Mouse (Mus musculus) monocyte, adult 5-6 weeks (primary cell): Measurements from ENCODE around the gene Crygd. TPM values are rescaled to one million over a fixed set of nuclear protein-coding genes. Genes with fewer than 3 reads are reported as not detected.
"Not testable (repeated sequence)": the region's sequence is repeated elsewhere in the genome, so short reads cannot be mapped to it uniquely, and the experiment has no call there.

Source experiments
- ATAC-seq: fragments of 153-309, 156-312 bp; replicated peaks from 2 replicates; pipeline ENCODE4 v1.8.0; 2017; ENCODE audit warnings: mild to moderate bottlenecking; ENCODE audit not compliant: low TSS enrichment, insufficient number of reproducible peaks, severe bottlenecking, poor library complexity, low FRiP score
- total RNA-seq: library from RNA; stranded (forward); fragments of 200-1000, 200-491, 200-594 nt; gene quantifications from 3 replicates; pipeline ENCODE4 v1.2.3, GENCODE M21; 2017

The Crygd gene
- not detected in 3 replicates for total RNA-seq

DNA sequence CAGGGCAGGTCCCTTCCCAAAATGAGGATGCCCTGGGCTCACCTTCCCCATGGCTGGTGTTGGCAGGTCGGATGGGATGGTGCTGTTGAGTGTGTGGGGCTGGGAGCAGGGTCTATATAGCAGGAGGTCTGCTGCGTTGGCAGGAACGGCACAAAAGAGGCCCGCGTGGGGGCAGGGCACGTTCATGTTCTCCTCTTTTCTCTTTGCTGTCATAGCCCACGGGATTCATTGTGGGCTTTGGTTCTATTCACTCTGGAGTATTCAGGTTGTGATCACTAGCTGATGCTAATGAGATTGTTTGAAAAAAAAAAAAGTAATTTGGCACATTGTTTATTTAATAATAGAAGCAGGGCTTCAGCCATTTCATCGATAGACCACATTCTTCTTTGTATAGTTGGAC is at the start of gene Crygd:
Gene Crygd, minus strand, starts transcription at position 101 of the 400 bp plus-strand sequence.
- ATAC-seq: no peak

DNA sequence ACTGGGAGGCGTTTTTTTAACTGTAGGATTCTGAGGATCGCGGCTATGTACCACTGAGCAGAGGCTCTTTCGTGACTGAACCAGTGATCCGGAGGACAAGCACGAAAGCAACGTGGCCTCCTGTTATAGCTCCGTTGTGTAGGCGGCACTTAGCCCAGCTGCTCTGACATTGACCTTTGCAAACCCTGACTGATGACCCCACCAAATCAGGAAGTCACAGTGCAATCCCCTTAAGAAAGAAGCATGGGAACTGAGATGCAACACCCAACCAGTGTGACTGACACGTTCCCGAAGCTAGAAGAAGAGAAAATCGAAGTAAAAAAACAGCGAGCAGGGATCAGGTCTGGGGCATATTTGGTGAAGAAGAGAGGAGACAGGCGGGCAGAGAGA is 49.5 kb upstream of the Crygd start:
- ATAC-seq: peak; percentile 84

DNA sequence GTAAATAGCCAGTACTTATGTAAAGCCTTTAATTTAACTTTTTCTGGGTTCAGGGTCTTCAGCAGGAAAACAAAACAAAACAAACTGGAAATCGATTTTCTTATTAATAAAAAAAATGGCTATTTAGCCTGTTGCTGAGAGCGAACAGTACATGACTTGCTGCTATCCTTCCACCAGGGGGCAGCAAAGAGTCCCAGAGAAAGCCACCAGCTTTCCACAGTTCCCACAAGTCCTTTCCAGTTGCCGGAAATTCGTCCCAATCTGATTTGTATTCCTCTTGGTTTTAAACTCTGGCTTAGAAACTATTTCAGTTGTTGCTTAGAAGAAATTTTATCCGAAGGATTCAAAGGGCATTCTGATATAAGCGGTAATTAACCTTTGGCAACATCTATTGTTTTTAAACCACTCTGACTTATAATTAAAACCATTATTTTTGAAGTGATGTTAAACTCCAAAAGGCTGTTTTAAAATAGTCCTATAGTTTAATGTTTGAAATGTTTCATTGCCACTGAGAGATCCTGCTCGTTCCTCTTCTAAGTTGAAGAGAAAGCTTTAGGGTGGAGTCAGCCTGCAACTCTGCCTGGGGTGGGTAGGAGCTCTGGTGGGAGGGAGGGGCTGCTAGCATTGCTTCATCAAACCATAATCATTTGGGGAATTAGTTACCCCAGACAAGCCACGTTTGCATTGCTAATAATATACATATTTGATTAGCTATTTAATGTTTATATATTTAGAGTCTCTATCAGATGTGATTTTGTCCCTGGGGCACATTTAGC is 49.0 kb upstream of the Crygd start:
- ATAC-seq: no peak; the same call in 1 of the 2 replicates

DNA sequence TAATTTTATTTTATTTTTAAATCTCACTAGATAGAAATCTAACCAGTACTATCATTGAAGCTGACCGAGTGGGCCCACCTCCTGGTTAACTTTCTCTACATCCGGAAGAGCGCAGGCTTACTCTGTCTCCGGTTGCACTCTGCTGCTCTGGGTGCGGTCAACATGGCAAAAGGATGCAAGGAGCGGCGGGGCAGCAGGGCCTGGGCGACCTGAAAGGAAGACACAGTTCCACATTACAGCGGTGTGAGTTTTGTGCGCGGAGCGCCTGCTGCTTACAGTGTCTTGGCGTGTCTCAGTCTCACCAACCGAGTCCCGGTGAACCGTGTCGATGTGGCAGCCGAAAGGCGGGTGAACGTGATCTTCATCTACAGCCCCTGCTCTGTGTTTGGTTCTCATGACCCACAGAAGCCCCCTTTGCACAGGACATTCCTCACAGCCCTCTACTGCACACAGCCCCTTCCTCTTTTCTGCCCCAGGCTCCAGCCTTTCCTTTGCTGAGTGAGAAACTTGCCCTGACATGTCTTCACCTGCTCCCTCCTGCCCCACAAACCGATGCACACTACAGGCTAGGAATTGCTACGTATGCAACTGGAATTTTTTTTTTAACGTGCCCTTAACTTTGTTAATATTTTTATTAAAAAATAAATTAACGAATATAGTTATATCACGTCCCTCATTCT is 46.6 kb upstream of the Crygd start:
- ATAC-seq: no peak

DNA sequence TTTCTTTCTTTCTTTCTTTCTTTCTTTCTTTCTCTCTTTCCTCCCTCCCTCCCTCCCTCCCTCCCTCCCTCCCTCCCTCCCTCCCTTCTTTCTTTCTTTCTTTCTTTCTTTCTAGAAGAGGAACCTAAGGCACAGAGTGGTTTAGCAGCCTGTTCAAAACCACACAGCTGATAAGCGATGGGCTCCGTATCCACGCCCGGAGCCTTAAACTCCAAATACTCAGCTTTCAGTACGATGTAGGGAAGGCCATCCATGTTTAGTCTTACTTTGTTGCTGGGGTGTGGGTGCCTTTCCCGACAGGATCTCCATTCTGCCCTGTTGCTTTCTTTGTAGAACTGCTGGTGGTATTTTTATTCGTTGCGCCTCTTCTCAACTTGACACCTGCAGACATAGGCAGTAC is 45.9 kb upstream of the Crygd start:
- no peak for ATAC-seq

DNA sequence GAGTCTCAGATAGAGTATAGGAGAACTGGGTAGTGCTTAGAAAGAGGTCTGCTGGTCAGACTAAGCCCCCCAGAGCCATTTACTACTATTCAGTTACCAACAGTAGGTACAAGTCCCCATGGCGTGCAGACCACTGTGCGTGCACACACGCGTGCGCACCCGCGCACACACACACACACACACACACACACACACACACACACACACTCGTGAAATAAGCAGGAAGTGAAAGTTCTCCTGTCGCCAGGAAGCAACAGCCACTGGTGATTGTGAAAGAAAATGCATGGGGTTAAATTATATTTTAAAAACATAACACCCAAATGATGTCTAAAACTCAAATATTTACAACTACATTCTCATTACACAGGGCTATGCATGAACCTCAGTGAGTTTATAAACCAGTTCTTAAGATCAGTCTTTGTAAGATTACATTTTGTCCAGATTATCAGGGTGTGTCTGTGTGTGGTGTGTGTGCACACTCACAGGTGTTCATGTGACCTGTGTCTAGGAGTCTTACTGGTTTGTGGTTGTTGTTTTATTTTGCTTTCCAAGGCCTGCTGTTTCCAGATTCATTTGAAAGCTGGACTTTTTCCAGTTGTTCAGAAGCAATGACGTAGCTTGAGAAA is 44.5 kb upstream of the Crygd start:
- peak; percentile 38; the same call in 1 of the 2 replicates for ATAC-seq

DNA sequence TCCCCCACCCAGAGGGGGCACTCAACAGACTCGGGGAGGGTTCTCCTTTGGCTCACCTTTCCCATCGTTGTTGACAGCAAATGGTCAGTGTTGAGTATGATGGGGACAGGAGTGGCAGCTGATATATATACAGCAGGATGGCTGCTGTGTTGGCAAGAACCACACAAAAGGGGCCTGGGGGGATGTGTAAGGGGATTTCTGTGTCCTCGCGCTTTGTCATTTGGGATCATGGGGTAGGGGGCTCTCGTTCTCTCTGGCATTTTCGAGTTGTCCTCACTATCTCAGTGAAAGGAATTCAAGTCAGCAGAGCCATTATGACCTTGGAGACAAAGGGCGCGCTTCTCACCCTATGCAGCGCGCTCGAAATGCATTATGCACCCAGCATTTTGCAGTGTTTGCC is 40.0 kb upstream of the Crygd start, which contains the start of gene Cryga:
Gene Cryga, minus strand, starts transcription at position 101 of the 400 bp plus-strand sequence.
- ATAC-seq: no peak

DNA sequence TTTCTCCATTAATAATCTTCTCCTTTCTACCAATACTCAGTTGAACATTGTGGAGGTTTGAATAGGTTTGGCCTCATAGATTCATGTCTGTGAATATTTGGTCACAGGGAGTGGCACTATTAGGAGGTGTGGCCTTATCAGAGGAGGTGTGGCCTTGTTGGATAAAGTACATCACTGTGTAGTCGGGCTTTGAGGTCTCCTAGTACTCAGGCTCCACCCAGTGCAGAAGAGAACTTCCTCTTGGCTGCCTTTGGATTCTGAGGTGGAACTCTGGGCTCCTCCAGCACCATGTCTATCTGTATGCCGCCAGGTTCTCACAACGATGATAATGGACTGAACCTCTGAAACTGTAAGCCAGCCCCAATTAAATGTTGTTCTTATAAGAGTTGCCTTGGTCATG is 33.7 kb upstream of the Crygd start:
- no peak for ATAC-seq

DNA sequence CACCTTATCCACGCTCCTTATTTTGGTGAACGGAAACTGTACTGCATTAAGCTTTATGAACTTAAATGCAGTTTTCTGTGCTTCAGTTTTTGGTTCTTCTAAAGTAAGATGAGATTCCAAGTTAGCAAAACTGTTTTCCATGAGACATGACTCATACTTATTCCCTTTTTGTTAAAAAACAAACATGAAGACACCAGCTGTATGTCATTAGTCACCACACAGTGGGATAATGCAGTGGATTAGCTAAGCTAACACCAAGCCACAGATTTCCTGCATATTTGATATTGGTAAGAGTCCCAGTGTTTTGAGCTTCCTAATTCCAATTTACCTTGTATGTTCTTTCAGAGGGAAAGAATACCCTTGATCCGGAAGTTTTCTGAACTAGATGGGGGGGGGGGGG is 28.3 kb upstream of the Crygd start:
- no peak for ATAC-seq

DNA sequence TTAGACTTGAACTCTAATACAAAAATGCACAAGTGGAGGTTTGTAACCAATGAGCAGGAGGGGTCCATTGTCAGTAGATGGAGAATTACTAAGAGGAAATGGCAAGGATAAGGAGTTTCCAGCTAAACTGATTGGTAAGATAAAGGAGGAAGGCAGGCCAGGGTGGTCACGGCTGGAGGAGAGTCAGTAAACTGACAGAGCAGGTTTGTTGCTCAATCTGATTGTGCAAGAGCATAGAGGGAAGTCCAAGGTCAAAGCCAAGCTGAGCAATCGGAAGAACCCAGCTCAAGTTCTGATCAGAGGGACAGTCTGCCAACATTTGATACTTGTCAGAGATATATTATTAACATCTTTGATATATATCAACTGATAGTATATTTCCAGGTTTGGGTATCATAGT is 27.1 kb upstream of the Crygd start:
- peak; percentile 91 for ATAC-seq

DNA sequence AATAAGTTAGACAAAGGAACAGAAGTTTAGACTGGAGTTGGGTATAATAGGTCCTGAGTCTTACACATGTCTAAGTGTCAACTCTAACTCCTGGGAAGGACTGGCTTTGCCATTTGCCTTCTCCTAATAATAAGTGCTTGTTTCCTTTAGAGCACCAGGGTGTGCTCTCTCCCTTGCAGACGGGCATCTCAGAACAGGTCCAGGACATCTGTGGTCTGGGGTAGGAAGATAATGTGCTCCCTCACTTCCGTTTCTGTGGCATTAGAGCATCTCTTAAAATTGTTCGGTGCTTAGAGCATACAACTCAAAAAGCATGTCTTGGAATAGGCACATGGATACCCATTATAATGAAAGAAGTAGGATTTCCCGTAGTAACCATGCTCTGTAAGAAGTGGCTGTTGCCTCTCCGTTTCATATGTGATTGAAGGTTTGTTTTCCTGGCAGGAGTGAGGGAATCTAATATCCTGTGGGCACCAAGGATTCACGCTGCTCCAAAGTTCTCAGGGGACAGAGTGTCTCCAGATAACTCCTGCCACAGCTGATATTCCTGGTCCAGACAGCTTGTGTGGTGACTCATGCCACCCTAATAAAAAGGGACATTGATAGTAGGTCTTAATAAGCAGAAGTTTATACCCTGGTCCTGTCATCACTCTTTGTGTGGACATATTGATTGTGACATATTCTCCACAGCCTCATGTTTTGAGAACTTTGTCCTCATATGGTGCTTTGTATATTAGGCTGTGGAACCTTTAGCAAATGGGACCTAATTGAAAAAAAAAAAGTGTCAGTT is 25.5 kb upstream of the Crygd start:
- ATAC-seq: peak; percentile 74

DNA sequence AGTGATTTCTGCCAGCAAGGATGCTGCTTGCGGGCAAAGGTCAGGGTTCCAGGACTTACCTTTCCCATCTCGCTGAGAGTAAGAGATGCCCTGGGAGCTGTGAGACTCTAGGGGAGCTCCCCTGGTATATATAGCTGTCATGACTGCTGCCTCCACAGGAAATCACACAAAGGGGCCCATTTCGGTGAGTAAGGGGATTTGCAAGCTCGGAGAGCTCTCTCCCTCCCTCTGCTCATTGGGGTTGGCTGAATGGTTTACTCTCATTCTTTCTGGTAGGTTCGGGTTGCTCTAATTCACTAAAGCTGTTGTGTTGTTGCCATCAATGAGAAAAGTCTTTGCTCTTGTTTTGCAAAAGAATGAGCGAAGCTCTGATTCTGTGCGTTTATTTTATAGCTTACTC is 18.9 kb upstream of the Crygd start, which contains the start of gene Crygb:
Gene Crygb, minus strand, starts transcription at position 101 of the 400 bp plus-strand sequence.
- ATAC-seq: no peak

DNA sequence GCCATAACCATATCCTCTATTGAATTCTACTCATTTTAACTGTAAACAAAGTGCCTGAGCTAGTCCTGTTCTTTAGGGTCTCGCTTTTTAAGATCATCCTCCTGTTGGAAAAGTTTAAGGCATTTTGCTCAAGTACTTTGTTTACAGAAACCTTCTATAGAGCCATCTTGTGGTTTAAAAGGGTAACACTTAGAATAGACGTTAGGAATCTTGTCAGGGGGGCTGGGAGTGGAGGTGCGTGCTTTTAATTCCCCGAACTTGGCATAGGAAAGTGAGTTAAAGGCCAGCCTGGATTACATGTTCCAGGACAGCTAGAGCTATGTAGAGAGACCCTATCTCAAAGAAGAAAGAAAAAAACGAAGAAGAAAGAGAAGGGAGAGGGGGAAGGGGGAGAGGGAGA is 12.4 kb upstream of the Crygd start:
- no peak for ATAC-seq

DNA sequence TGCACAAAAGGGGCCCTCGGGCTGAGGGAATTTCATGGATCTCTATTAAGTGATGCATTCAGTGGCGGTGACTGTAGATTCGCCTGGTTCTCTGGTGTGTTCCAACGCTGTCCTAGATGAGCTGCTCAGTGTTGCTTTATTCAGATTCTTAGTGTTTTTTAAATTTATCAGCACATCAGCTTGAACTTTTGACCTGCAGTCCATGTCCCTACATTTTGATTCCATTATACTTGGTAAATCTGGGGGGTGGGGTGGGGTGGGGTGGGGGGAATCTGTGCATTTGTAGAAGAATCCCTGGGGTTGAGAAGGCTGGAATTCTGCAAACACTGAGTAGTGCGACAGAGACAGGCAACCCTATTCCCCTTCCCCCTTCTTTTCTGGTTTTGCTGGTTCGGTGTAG is 10.3 kb upstream of the Crygd start, which contains the start of gene Crygc:
Gene Crygc, minus strand, starts transcription at position 101 of the 400 bp plus-strand sequence.
- ATAC-seq: no peak

DNA sequence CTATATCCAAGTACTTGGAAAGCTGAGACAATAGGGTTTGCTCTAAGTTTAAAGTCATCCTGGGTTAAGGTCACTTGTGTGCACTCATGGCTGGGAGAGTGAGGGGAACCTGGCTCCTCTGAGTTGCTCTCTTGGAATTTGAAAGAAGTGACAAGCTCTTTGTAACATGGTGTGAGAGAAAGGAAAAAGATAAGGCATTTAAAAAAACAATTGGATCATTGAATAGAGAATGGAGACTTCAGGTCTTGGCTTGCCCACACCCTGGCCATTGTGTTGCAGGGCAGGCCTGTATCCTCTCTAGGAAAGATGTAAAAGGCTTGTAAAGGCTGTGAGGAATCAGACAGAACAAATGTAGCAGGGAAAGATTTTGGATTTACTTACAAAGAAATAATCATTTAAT is 4.6 kb upstream of the Crygd start:
- ATAC-seq: no peak

DNA sequence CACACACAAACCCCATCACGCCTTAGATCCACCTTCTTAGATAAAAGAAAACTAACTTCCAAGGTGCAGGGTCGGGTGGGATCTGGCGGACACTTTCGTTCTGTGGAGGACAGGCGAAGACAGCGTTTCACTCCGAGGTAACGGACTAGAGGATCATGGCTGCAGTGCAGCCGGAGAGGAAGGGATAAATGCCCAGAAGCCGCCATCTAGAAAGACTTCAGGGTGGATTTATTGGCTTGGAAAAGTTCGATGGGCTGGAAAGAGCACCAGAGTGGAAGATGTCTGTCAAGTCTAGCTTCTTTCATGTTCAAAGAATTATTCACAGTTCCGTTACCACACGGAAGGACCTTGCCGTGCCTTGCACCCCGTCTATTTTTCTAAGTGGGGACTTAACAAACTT is 949 bp upstream of the Crygd start:
- no peak for ATAC-seq

DNA sequence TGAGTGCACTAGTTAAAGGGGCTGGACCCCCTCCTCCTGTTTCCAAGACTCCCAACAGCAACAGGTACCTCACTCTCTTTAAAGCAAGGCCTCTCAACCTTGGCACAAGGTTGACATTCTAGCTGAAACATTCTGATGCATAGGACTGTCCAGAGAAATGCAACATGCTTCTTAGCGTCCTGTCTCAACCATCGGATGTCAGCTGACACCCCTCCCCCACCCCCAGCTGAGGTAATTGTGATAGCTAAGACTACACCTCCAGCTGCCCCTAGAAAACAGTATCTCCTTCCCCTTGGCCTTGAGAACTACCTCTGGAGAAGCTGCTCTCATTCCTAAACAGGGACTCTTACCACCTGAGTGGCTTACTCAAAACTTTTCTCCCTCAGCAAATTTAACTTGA is 11.1 kb downstream of the Crygd start:
- no peak for ATAC-seq

DNA sequence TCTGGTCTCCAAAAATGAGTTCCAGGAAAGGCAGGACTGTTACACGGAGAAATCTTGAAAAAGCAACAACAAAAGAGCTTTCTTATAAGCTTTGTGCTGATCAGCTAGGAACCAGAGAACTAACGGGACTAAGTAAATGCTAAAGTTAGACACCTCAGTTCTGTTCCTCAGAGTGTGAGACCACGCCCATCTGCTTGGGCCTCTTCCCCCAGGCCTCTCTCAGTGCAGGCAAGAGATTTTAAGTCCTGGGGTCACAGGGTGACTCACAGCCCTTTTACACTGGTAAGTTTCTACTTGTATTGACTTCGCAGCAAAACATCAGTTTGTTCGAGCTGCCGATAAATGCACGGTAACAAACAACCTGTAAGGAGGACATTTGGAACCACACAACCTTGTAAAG is 11.6 kb downstream of the Crygd start:
- no peak for ATAC-seq

DNA sequence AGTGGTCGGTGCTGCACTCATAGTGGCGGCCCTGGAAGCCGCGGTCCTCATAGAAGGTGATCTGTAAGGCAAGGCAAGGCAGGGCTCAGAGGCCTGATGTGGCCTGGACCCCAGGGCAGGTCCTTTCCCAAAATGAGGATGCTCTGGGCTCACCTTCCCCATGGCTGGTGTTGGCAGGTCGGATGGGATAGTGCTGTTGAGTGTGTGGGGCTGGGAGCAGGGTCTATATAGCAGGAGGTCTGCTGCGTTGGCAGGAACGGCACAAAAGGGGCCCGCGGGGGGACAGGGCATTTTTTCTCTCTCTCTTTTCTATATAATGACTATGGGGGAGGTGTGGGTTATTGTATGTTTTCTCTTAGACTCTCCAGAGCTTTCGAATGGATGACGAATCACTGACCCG is 12.3 kb downstream of the Crygd start, which contains the start of gene Cryge:
Gene Cryge, minus strand, starts transcription at position 198 of the 400 bp plus-strand sequence.
- not testable (repeated sequence) for ATAC-seq
